Mouse (Mus musculus) heart, postnatal 0 days (tissue): ENCODE data around the gene Med25. TPM values are rescaled to one million over a fixed set of nuclear protein-coding genes. Genes with fewer than 3 reads are reported as not detected.

Source experiments
- ATAC-seq: fragments of 200-750 bp; cut with Nextera tagmentation; 2 replicates; pipeline ENCODE4 v1.8.0; 2017; ENCODE audit warnings: low read depth, moderate number of reproducible peaks, moderate library complexity; ENCODE audit not compliant: insufficient read depth
- DNase-seq: peaks from one replicate; pipeline ENCODE4 v3.0.0-alpha.2; 2016; ENCODE audit warnings: low spot score
- H3K27ac ChIP-seq: fragments of 300-500 bp; sonication (generic); 2 replicates; pipeline ENCODE4 v1.5.1; 2014; ENCODE audit warnings: low read depth, mild to moderate bottlenecking
- H3K27me3 ChIP-seq: fragments of 300-500 bp; sonication (generic); 2 replicates; pipeline ENCODE4 v1.6.1; 2014; ENCODE audit warnings: low read length, mixed read lengths; ENCODE audit not compliant: control insufficient read depth, insufficient read depth
- H3K36me3 ChIP-seq: fragments of 300-500 bp; sonication (generic); replicated peaks from 2 replicates; pipeline ENCODE4 v1.6.1; 2014; ENCODE audit warnings: low read length, mixed read lengths; ENCODE audit not compliant: control insufficient read depth, insufficient read depth
- H3K4me1 ChIP-seq: fragments of 300-500 bp; sonication (generic); 2 replicates; pipeline ENCODE4 v1.6.1; 2014; ENCODE audit warnings: antibody characterized with exemption; ENCODE audit not compliant: control insufficient read depth, insufficient read depth
- H3K4me2 ChIP-seq: fragments of 300-500 bp; sonication (generic); 2 replicates; pipeline ENCODE4 v1.6.1; 2014; ENCODE audit warnings: low read depth, mild to moderate bottlenecking, low read length, moderate library complexity
- H3K4me3 ChIP-seq: fragments of 300-500 bp; sonication (generic); 2 replicates; pipeline ENCODE4 v1.5.1; 2014; ENCODE audit warnings: low read depth, low read length
- H3K9ac ChIP-seq: fragments of 300-500 bp; sonication (generic); replicated peaks from 2 replicates; pipeline ENCODE4 v1.6.1; 2014; ENCODE audit warnings: low read depth, low read length, mixed read lengths
- H3K9me3 ChIP-seq: fragments of 300-500 bp; sonication (generic); replicated peaks from 2 replicates; pipeline ENCODE4 v1.6.1; 2016; ENCODE audit warnings: low read length; ENCODE audit not compliant: control insufficient read depth
- CTCF ChIP-seq: IDR thresholded peaks from 2 replicates; pipeline ENCODE4 v1.5.1; 2016; ENCODE audit warnings: antibody characterized with exemption, control low read depth, low read depth
- EP300 ChIP-seq: IDR thresholded peaks from 2 replicates; pipeline ENCODE4 v1.6.1; 2016; ENCODE audit warnings: antibody characterized with exemption, low read depth
- WGBS: fragments of 180-500 bp; shearing (Covaris S2); extraction: QIAGEN DNeasy Blood & Tissue Kit; methylation state at CpG from one replicate; pipeline ENCODE4 v1.1.7; 2014; 5-methylcytosine and 5-hydroxymethylcytosine counted together
- polyA plus RNA-seq: library from polyadenylated mRNA; unstranded; fragments of >200 nt; fragmentation: Nextera tagmentation; extraction: Ambion mirVana; gene quantifications from 2 replicates; pipeline ENCODE4 v1.2.1, GENCODE M21; 2015
- total RNA-seq: library from RNA; depleted of rRNA; stranded (reverse); fragments of >200 nt; gene quantifications from 2 replicates; pipeline ENCODE4 v1.2.3, GENCODE M21; 2014; ENCODE audit warnings: low replicate concordance; rRNA removed

Med25 gene
- total RNA-seq (112 and 136 TPM in 2 replicates), polyA plus RNA-seq (69.0 and 73.3 TPM in 2 replicates)

- Histone ChIP-seq H3K36me3 (no peaks in the 10 kb centered on the region; the same call in 1 of the 2 replicates), H3K9me3 (no peaks in the 10 kb centered on the region), H3K4me3 (peak within 1 kb of the TSS; percentile 77), H3K27me3 (no peaks in the 10 kb centered on the region), H3K27ac (peak within 1 kb of the TSS; percentile 91), H3K4me1 (peaks cover 50% of the 10 kb centered on the region), H3K4me2 (peak within 1 kb of the TSS; percentile 91), H3K9ac (peak within 1 kb of the TSS; percentile 87)
- DNase-seq (peak; percentile 93), ATAC-seq (peak; percentile 67)
- TF ChIP-seq CTCF, result no peak
- TF ChIP-seq EP300, result no peak
- under 1% methylated on average over 56 of the region's 56 CpGs for WGBS
Observed at GRCm38 (mm10) chr7:44892276-44892921, at the start of gene Med25. TSS of gene Med25 (minus strand) at chr7:44892712.

- DNase-seq, result no peak
- TF ChIP-seq CTCF, result no peak
- TF ChIP-seq EP300, result no peak
Observed at GRCm38 (mm10) chr7:44938680-44939079, 46.2 kb upstream of the Med25 start.

DNA sequence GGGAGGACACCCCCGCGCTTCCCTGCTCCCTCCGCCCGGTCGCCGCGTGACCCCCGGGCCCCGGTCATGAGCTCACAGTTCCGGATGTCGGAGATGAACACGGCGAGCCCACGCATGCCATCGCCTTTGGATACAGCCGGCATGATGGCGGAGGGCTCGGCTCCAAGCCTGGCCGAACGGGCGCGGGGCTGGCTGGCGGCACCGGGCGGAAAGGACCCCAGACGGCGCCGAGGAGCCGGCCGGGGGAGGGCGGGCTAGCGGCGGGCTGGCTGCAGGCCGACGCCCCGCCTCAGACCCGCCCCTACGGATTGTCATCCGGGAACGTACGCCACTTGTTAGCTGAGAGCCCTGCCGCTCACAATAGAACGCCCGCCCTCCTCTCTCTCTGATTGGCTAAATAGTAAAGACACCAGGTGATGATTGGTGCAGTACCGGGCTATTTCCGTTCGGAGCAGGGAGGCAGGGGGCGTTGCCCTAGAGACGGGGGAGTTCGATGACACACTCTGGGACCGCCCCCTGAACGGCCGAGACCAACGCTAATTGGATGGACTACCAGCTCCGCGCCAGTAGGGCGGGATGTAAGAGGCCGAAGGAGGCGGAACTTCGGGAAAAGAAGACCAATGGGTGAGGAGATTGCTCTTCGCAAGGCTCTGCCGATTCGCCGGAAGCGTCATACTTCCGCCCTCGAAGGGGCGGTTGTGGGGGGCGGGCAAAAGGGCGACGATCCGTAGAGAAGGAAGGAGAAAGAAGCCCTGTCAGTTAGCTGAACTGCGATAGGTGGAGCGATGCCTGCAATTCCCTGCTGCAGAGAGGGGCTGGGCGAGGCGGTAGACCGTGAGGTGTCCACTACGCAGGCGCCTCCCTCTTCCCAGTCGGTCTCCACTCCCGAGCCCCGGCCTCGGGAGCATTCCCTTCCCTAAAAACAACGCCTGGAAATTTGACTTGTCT, 37.0 kb upstream of the Med25 start, which contains the start of gene Ap2a1:
Ap2a1 (minus strand) TSS at position 293 of the 948 bp plus-strand sequence.
- DNase-seq, result peak; percentile 100
- no peaks in the 10 kb centered on the region for H3K27me3 ChIP-seq
- H3K4me2 ChIP-seq, result peak within 1 kb of the TSS; percentile 73
- H3K4me3 ChIP-seq, result peak within 1 kb of the TSS; percentile 90
- peak; percentile 97 for ATAC-seq
- H3K9ac ChIP-seq, result peak within 1 kb of the TSS; percentile 92
- under 1% methylated on average over 83 of the region's 84 CpGs for WGBS
- peaks cover 10% of the 10 kb centered on the region; the same call in 1 of the 2 replicates for H3K36me3 ChIP-seq
- H3K27ac ChIP-seq, result peak within 1 kb of the TSS; percentile 93
- TF ChIP-seq EP300 (peak; percentile 80), CTCF (peak; percentile 16; the same call in 1 of the 2 replicates)
- H3K9me3 ChIP-seq, result no peaks in the 10 kb centered on the region
- peaks cover 16% of the 10 kb centered on the region for H3K4me1 ChIP-seq

More at GRCm38 (mm10) chr7:44938680-44939079, 46.2 kb upstream of the Med25 start:
- Histone ChIP-seq H3K27ac (no peak overlapping the region), H3K4me3 (no peak overlapping the region), H3K27me3 (no peaks in the 10 kb centered on the region), H3K9ac (no peak overlapping the region), H3K4me2 (no peak overlapping the region), H3K4me1 (no peaks in the 10 kb centered on the region), H3K36me3 (no peaks in the 10 kb centered on the region), H3K9me3 (peaks cover 11% of the 10 kb centered on the region; the same call in 1 of the 2 replicates)
- ATAC-seq, result no peak
- WGBS, result 76% methylated on average over 4 of the region's 4 CpGs

GRCm38 (mm10) chr7:44928570-44928969, 36.1 kb upstream of the Med25 start:
- Histone ChIP-seq H3K4me3 (peak overlapping the region; percentile 90), H3K27ac (peak overlapping the region; percentile 80; the same call in 1 of the 2 replicates), H3K4me2 (peak overlapping the region; percentile 73), H3K4me1 (peaks cover 16% of the 10 kb centered on the region), H3K36me3 (peaks cover 13% of the 10 kb centered on the region; the same call in 1 of the 2 replicates), H3K9me3 (no peaks in the 10 kb centered on the region), H3K9ac (peak overlapping the region; percentile 92), H3K27me3 (no peaks in the 10 kb centered on the region)
- DNase-seq (no peak), ATAC-seq (no peak)
- TF ChIP-seq CTCF, result no peak
- TF ChIP-seq EP300, result no peak
- WGBS, result 0% methylated on average over 1 of the region's 1 CpGs

- H3K4me2 ChIP-seq, result no peak overlapping the region
- no peak overlapping the region for H3K9ac ChIP-seq
- no peaks in the 10 kb centered on the region for H3K9me3 ChIP-seq
- H3K27me3 ChIP-seq, result no peaks in the 10 kb centered on the region
- H3K4me1 ChIP-seq, result peaks cover 15% of the 10 kb centered on the region
- WGBS, result 66% methylated on average over 3 of the region's 3 CpGs
- H3K27ac ChIP-seq, result no peak overlapping the region
- ATAC-seq, result no peak
- no peak overlapping the region for H3K4me3 ChIP-seq
- peaks cover 33% of the 10 kb centered on the region for H3K36me3 ChIP-seq
- DNase-seq, result no peak
- TF ChIP-seq CTCF, result peak; percentile 60
- TF ChIP-seq EP300, result no peak
Observed at GRCm38 (mm10) chr7:44925468-44925867, 33.0 kb upstream of the Med25 start.
